Mouse (Mus musculus) thymus, adult 2 months (tissue): ENCODE data around the gene Gata5.

Source experiments
- CTCF ChIP-seq: fragments of 200-500 bp; IDR thresholded peaks from 2 replicates; pipeline ENCODE4 v1.5.1; 2012; ENCODE audit warnings: mild to moderate bottlenecking, control low read depth, low read length, moderate library complexity, borderline replicate concordance; ENCODE audit not compliant: control insufficient read depth, poor library complexity, insufficient read depth; ENCODE audit errors: extremely low read depth
- POLR2A ChIP-seq: fragments of 200-500 bp; IDR thresholded peaks from 2 replicates; pipeline ENCODE4 v1.6.1; 2012; ENCODE audit warnings: mild to moderate bottlenecking, low read length, control low read depth, moderate library complexity; ENCODE audit not compliant: control insufficient read depth, poor library complexity, insufficient read depth; ENCODE audit errors: extremely low read depth

GRCm38 (mm10) chr2:180339886-180340285 lies 5.4 kb upstream of the Gata5 start:
- TF ChIP-seq POLR2A (no peak), CTCF (no peak)
